Mouse (Mus musculus): ENCODE measurements around the gene Rpp40.

- TF ChIP-seq CTCF (IDR thresholded peaks at IDR 0.05; ENCODE audit: low read depth, low read length) (no peak), GATA2 (IDR thresholded peaks at IDR 0.05; ENCODE audit: borderline replicate concordance, low read depth, low read length) (no peak), GATA1 (IDR thresholded peaks at IDR 0.05; ENCODE audit: borderline replicate concordance, low read length) (no peak), TAL1 (conservative IDR thresholded peaks at IDR 0.05; ENCODE audit: low read depth, low read length) (no peak), POLR2AphosphoS5 (IDR thresholded peaks at IDR 0.05; ENCODE audit: insufficient replicate concordance, low read depth, low read length) (no peak)
Observed at GRCm38 (mm10) chr13:35880555-35881046, 25.6 kb downstream of the Rpp40 start.

All from G1E (cell line).